Comparison of ENCODE assay signal across 30 mouse cellular contexts in genomic region chr1:120138923-120139540, GRCm38 (mm10). TPM values are rescaled to one million over a fixed set of nuclear protein-coding genes. Genes with fewer than 3 reads are reported as not detected.
DNase-seq lines count a peak whose midpoint lies in the region; ATAC-seq and TF ChIP-seq lines count a peak whose summit lies in the region.
"Had no signal": no experiment of that assay in that cellular context is flagged by ENCODE, and none has a peak within 500 bp of the region (broad histone marks: within the 10 kb centered on the region; RNA-seq: fewer than 3 reads in every experiment).

No protein-coding gene starts in this region.

- no peak for DNase-seq in midbrain, embryonic 10.5 days (ENCODE audit: low spot score)
- peak; percentile 66 for DNase-seq in R1 (ENCODE audit: low read depth, low spot score)
- DNase-seq in brain, embryonic 14.5 days (ENCODE audit: low read depth), result peak; percentile 74
- no peak for DNase-seq in liver, embryonic 11.5 days (ENCODE audit: low spot score)
- no peak for DNase-seq in left cerebral cortex, postnatal 4 days
- DNase-seq: adrenal gland, postnatal 14 days; B cell, adult 2 months; cerebellum, adult 11-12 months; cerebellum, postnatal 10 days; gastrocnemius, postnatal 14 days; kidney, adult 9 months; kidney, postnatal 10 days; layer of hippocampus, postnatal 36 days; lung, adult 2 months; lung, postnatal 10 days; retina, postnatal 1 day; right cerebral cortex, postnatal 25 days; thymus, adult 18-20 months; thymus, postnatal 25 days had no signal

- no peak overlapping the region for H3K4me3 ChIP-seq in midbrain, embryonic 13.5 days (replicated peaks)
- no peak overlapping the region for H3K4me3 ChIP-seq in midbrain, embryonic 10.5 days
- no peak overlapping the region for H3K4me3 ChIP-seq in midbrain, embryonic 15.5 days
- H3K4me3 ChIP-seq in liver, embryonic 11.5 days (ENCODE audit: low read depth, low read length), result no peak overlapping the region
- H3K4me3 ChIP-seq: embryonic facial prominence, embryonic 13.5 days; heart, embryonic 15.5 days; hindbrain, embryonic 12.5 days; limb, embryonic 10.5 days; limb, embryonic 15.5 days; stomach, embryonic 15.5 days had no signal

- ATAC-seq in midbrain, embryonic 13.5 days, result peak; percentile 51; the same call in 1 of the 2 replicates
- ATAC-seq in midbrain, embryonic 15.5 days (replicated peaks), result peak; percentile 66; the same call in 1 of the 2 replicates
- ATAC-seq in liver, embryonic 11.5 days (replicated peaks; ENCODE audit: low FRiP score), result no peak
- ATAC-seq: intestine, postnatal 0 days had no signal

- no peaks in the 10 kb centered on the region for H3K36me3 ChIP-seq in midbrain, embryonic 13.5 days
- H3K36me3 ChIP-seq in midbrain, embryonic 10.5 days, result no peaks in the 10 kb centered on the region
- no peaks in the 10 kb centered on the region for H3K36me3 ChIP-seq in midbrain, embryonic 15.5 days (replicated peaks)
- no peaks in the 10 kb centered on the region for H3K36me3 ChIP-seq in liver, embryonic 11.5 days (ENCODE audit: control insufficient read depth, insufficient read depth, low read length)
- H3K36me3 ChIP-seq: embryonic facial prominence, embryonic 13.5 days; heart, embryonic 15.5 days; hindbrain, embryonic 12.5 days; limb, embryonic 10.5 days; limb, embryonic 15.5 days; stomach, embryonic 15.5 days had no signal

- TF ChIP-seq POLR2A in brain, embryonic 14.5 days (IDR thresholded peaks at IDR 0.05; ENCODE audit: borderline replicate concordance, extremely low read depth, insufficient read depth, insufficient read length, poor library complexity, severe bottlenecking), result no peak

- H3K9ac ChIP-seq in midbrain, embryonic 13.5 days (replicated peaks), result no peak overlapping the region
- no peak overlapping the region for H3K9ac ChIP-seq in midbrain, embryonic 15.5 days
- no peak overlapping the region for H3K9ac ChIP-seq in liver, embryonic 11.5 days (ENCODE audit: low read depth, low read length)
- H3K9ac ChIP-seq: embryonic facial prominence, embryonic 13.5 days; heart, embryonic 15.5 days; hindbrain, embryonic 12.5 days; limb, embryonic 15.5 days; liver, embryonic 14.5 days; stomach, embryonic 15.5 days had no signal

- no peak overlapping the region for H3K27ac ChIP-seq in midbrain, embryonic 13.5 days
- H3K27ac ChIP-seq in midbrain, embryonic 10.5 days (replicated peaks), result no peak overlapping the region
- no peak overlapping the region for H3K27ac ChIP-seq in midbrain, embryonic 15.5 days
- H3K27ac ChIP-seq in liver, embryonic 11.5 days (ENCODE audit: low read depth, low read length), result no peak overlapping the region
- H3K27ac ChIP-seq: embryonic facial prominence, embryonic 13.5 days; heart, embryonic 15.5 days; hindbrain, embryonic 12.5 days; limb, embryonic 10.5 days; limb, embryonic 15.5 days; liver, embryonic 14.5 days; macrophage; stomach, embryonic 15.5 days had no signal

- H3K4me1 ChIP-seq in midbrain, embryonic 13.5 days (replicated peaks), result peaks cover 15% of the 10 kb centered on the region
- H3K4me1 ChIP-seq in midbrain, embryonic 10.5 days, result peaks cover 12% of the 10 kb centered on the region
- H3K4me1 ChIP-seq in midbrain, embryonic 15.5 days, result no peaks in the 10 kb centered on the region
- no peaks in the 10 kb centered on the region for H3K4me1 ChIP-seq in liver, embryonic 11.5 days (replicated peaks; ENCODE audit: control insufficient read depth, insufficient read depth, low read length)
- H3K4me1 ChIP-seq: limb, embryonic 10.5 days; stomach, embryonic 15.5 days had no signal

- 25% methylated on average over 7 of the region's 7 CpGs for WGBS in midbrain, embryonic 13.5 days
- 35% methylated on average over 7 of the region's 7 CpGs for WGBS in midbrain, embryonic 10.5 days
- WGBS in midbrain, embryonic 15.5 days, result 19% methylated on average over 7 of the region's 7 CpGs
- 57% methylated on average over 7 of the region's 7 CpGs for WGBS in liver, embryonic 11.5 days

- H3K27me3 ChIP-seq in midbrain, embryonic 13.5 days, result no peaks in the 10 kb centered on the region
- H3K27me3 ChIP-seq in midbrain, embryonic 10.5 days (ENCODE audit: low read depth, poor library complexity, severe bottlenecking), result no peaks in the 10 kb centered on the region
- H3K27me3 ChIP-seq in midbrain, embryonic 15.5 days (replicated peaks), result no peaks in the 10 kb centered on the region
- no peaks in the 10 kb centered on the region for H3K27me3 ChIP-seq in liver, embryonic 11.5 days (replicated peaks; ENCODE audit: control insufficient read depth, insufficient read depth, low read length)
- H3K27me3 ChIP-seq: embryonic facial prominence, embryonic 13.5 days; heart, embryonic 15.5 days; hindbrain, embryonic 12.5 days; limb, embryonic 15.5 days; stomach, embryonic 15.5 days had no signal

- no peaks in the 10 kb centered on the region for H3K9me3 ChIP-seq in midbrain, embryonic 13.5 days
- H3K9me3 ChIP-seq in midbrain, embryonic 10.5 days (replicated peaks), result no peaks in the 10 kb centered on the region
- no peaks in the 10 kb centered on the region for H3K9me3 ChIP-seq in midbrain, embryonic 15.5 days
- no peaks in the 10 kb centered on the region for H3K9me3 ChIP-seq in liver, embryonic 11.5 days (ENCODE audit: control insufficient read depth, low read length)
- H3K9me3 ChIP-seq: embryonic facial prominence, embryonic 13.5 days; heart, embryonic 15.5 days; hindbrain, embryonic 12.5 days; limb, embryonic 10.5 days; limb, embryonic 15.5 days; stomach, embryonic 15.5 days had no signal

- no peak overlapping the region for H3K4me2 ChIP-seq in midbrain, embryonic 13.5 days (replicated peaks)
- H3K4me2 ChIP-seq in midbrain, embryonic 15.5 days, result no peak overlapping the region
- no peak overlapping the region for H3K4me2 ChIP-seq in liver, embryonic 11.5 days
- H3K4me2 ChIP-seq: embryonic facial prominence, embryonic 13.5 days; heart, embryonic 15.5 days; hindbrain, embryonic 12.5 days; limb, embryonic 15.5 days; stomach, embryonic 15.5 days had no signal

- no peak for TF ChIP-seq CTCF in brain, embryonic 14.5 days (IDR thresholded peaks at IDR 0.05; ENCODE audit: borderline replicate concordance, extremely low read depth, insufficient read depth, insufficient read length)

- intact Hi-C loops in left cerebral cortex, postnatal 4 days (cut with DNase I), result no loop called here

RNA-seq across cellular contexts. Expression of gene 3110009E18Rik, which starts 18.0 kb away (rescaled TPM):
- 20.7 and 21.8 TPM in 2 replicates for polyA plus RNA-seq in midbrain, embryonic 13.5 days (2015; fragmentation: Nextera tagmentation; extraction: Ambion mirVana)
- 22.3 and 27.2 TPM in 2 replicates for polyA plus RNA-seq in midbrain, embryonic 10.5 days (2016; fragmentation: Nextera tagmentation; extraction: Ambion mirVana)
- 6.6 and 10.9 TPM in 2 replicates for polyA plus RNA-seq in brain, embryonic 14.5 days (2012; rRNA removed)
- polyA plus RNA-seq in midbrain, embryonic 15.5 days (2015; fragmentation: Nextera tagmentation; extraction: Ambion mirVana), result 14.2 and 16.0 TPM in 2 replicates
- 23.5 and 24.3 TPM in 2 replicates for polyA plus RNA-seq in liver, embryonic 11.5 days (2014; fragmentation: Nextera tagmentation; extraction: Ambion mirVana)
- total RNA-seq in left cerebral cortex, postnatal 4 days (2021), result 10 to 100 TPM; 11.2 to 11.8 TPM

RNA-seq across cellular contexts. Expression of gene Dbi, which starts 18.2 kb away (rescaled TPM):
- 654 and 688 TPM in 2 replicates for polyA plus RNA-seq in midbrain, embryonic 13.5 days (2015; fragmentation: Nextera tagmentation; extraction: Ambion mirVana)
- polyA plus RNA-seq in midbrain, embryonic 10.5 days (2016; fragmentation: Nextera tagmentation; extraction: Ambion mirVana), result 767 and 805 TPM in 2 replicates
- polyA plus RNA-seq in brain, embryonic 14.5 days (2012; rRNA removed), result 514 and 714 TPM in 2 replicates
- polyA plus RNA-seq in midbrain, embryonic 15.5 days (2015; fragmentation: Nextera tagmentation; extraction: Ambion mirVana), result 798 and 903 TPM in 2 replicates
- 541 and 569 TPM in 2 replicates for polyA plus RNA-seq in liver, embryonic 11.5 days (2014; fragmentation: Nextera tagmentation; extraction: Ambion mirVana)
- 100 to 1,000 TPM; 335 to 344 TPM for total RNA-seq in left cerebral cortex, postnatal 4 days (2021)

Comparison
In these comparisons a context has a peak if more than half of its experiments do, and no peak if none do; other contexts are left out.
1. DNase-seq: peak in R1 (single experiment) and brain, embryonic 14.5 days (single experiment); none in midbrain, embryonic 10.5 days (single experiment), liver, embryonic 11.5 days (single experiment) and left cerebral cortex, postnatal 4 days (single experiment).